Mouse (Mus musculus): ENCODE measurements at regions not wholly inside any gene's neighbourhood (a gene's known extent, or its start where the extent isn't known, plus 50 kb on each side); places are given as distances from the start of the nearest gene placed in this dataset.

GRCm38 (mm10) chr2:174017042-174017441 lies 59.1 kb upstream of the Stx16 start:
- no peak for TF ChIP-seq POLR2A (IDR thresholded peaks at IDR 0.05; ENCODE audit: borderline replicate concordance, extremely low read depth, low read depth, low read length)
- no peak for TF ChIP-seq CTCF (IDR thresholded peaks at IDR 0.05; ENCODE audit: insufficient read depth, low read length)
